Mouse (Mus musculus): ENCODE data around the gene Ggcx.
A peak's percentile ranks its signal among the peaks of the same experiment; 100 is the strongest.

Gene Ggcx

GRCm38 (mm10) chr6:72387816-72388215 lies 26.3 kb upstream of the Ggcx start:
- no peak for DNase-seq (ENCODE audit: low read depth, low spot score)

- DNase-seq (ENCODE audit: low read depth, low spot score) = no peak
Measured at GRCm38 (mm10) chr6:72388266-72388665, 25.8 kb upstream of the Ggcx start.

- DNase-seq (ENCODE audit: low read depth, low spot score) = no peak
Measured at GRCm38 (mm10) chr6:72388791-72389329, 25.2 kb upstream of the Ggcx start.

GRCm38 (mm10) chr6:72389471-72389940 lies 24.6 kb upstream of the Ggcx start:
- peak; percentile 34 for DNase-seq (ENCODE audit: low read depth, low spot score)

- peak; percentile 70 for DNase-seq (ENCODE audit: low read depth, low spot score)
Measured at GRCm38 (mm10) chr6:72389941-72390771, 24.0 kb upstream of the Ggcx start, which contains the start of gene Vamp8. Gene Vamp8 (minus strand): TSS chr6:72390703.

- DNase-seq (ENCODE audit: low read depth, low spot score) = peak; percentile 61
Measured at GRCm38 (mm10) chr6:72390795-72391521, 23.1 kb upstream of the Ggcx start.

GRCm38 (mm10) chr6:72392341-72392740 lies 21.8 kb upstream of the Ggcx start:
- no peak for DNase-seq (ENCODE audit: low read depth, low spot score)

- no peak for DNase-seq (ENCODE audit: low read depth, low spot score)
Measured at GRCm38 (mm10) chr6:72396837-72397251, 17.3 kb upstream of the Ggcx start.

- DNase-seq (ENCODE audit: low read depth, low spot score) = no peak
Measured at GRCm38 (mm10) chr6:72399967-72400366, 14.1 kb upstream of the Ggcx start.

GRCm38 (mm10) chr6:72401875-72402274 lies 12.2 kb upstream of the Ggcx start:
- peak; percentile 75 for DNase-seq (ENCODE audit: low read depth, low spot score)

- DNase-seq (ENCODE audit: low read depth, low spot score) = no peak
Measured at GRCm38 (mm10) chr6:72405356-72405755, 8.8 kb upstream of the Ggcx start.

- DNase-seq (ENCODE audit: low read depth, low spot score) = peak; percentile 90
Measured at GRCm38 (mm10) chr6:72407119-72407518, 7.0 kb upstream of the Ggcx start.

- DNase-seq (ENCODE audit: low read depth, low spot score) = peak; percentile 70
Measured at GRCm38 (mm10) chr6:72409567-72409966, 4.5 kb upstream of the Ggcx start.

- DNase-seq (ENCODE audit: low read depth, low spot score) = no peak
Measured at GRCm38 (mm10) chr6:72410003-72410402, 4.1 kb upstream of the Ggcx start.

GRCm38 (mm10) chr6:72410518-72410917 lies 3.6 kb upstream of the Ggcx start:
- no peak for DNase-seq (ENCODE audit: low read depth, low spot score)

- DNase-seq (ENCODE audit: low read depth, low spot score) = no peak
Measured at GRCm38 (mm10) chr6:72415181-72415580, 1.1 kb downstream of the Ggcx start.

- DNase-seq (ENCODE audit: low read depth, low spot score) = no peak
Measured at GRCm38 (mm10) chr6:72415964-72416772, 2.1 kb downstream of the Ggcx start.

- DNase-seq (ENCODE audit: low read depth, low spot score) = no peak
Measured at GRCm38 (mm10) chr6:72418279-72418678, 4.2 kb downstream of the Ggcx start.

- DNase-seq (ENCODE audit: low read depth, low spot score) = no peak
Measured at GRCm38 (mm10) chr6:72419806-72420205, 5.7 kb downstream of the Ggcx start.

- DNase-seq (ENCODE audit: low read depth, low spot score) = no peak
Measured at GRCm38 (mm10) chr6:72420901-72421300, 6.8 kb downstream of the Ggcx start.

- DNase-seq (ENCODE audit: low read depth, low spot score) = no peak
Measured at GRCm38 (mm10) chr6:72425646-72426045, 11.5 kb downstream of the Ggcx start.
